Mouse (Mus musculus) lung, postnatal 14 days (tissue): Measurements from ENCODE around the gene Copz2.

Source experiments
- DNase-seq: peaks from one replicate; pipeline ENCODE4 v3.0.0; 2021

Gene Copz2

GRCm38 (mm10) chr11:96910003-96910402, 60.3 kb downstream of the Copz2 start:
- DNase-seq = peak; percentile 79
